In the genomic region with DNA sequence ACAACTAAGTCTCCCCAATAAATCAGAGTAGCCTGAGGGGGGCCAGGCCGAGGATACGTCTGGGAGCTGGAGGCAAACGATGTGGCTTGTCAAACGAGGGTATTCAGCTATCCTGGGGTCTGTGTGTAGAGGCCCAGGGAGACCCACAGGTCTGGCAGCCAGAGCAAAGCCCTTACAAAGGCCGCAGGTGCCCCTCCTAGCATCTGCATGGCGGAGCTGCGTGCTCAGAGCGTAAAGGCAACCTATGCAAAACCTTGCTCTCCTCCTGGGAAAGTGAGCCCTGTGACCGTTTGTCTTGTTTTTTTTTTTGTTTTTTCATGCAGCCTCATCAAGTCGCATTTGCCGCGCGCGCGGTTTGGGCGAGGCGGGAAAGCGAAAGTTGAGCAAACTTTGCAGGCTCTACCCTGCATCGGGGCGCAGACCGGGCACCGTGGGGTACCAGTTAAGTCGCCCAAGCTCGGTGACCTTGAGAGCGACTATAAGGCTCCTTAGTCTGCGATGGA, we compare ENCODE assay signal across 8 mouse cellular contexts. TPM values are rescaled to one million over a fixed set of nuclear protein-coding genes. Genes with fewer than 3 reads are reported as not detected.
DNase-seq lines count a peak whose midpoint lies in the region; ATAC-seq and TF ChIP-seq lines count a peak whose summit lies in the region.

No protein-coding gene starts in this region.

- H3K4me3 ChIP-seq in layer of hippocampus, adult 2 months = peak overlapping the region; percentile 95
- H3K4me3 ChIP-seq in limb, embryonic 13.5 days = peak overlapping the region; percentile 72
- peak overlapping the region; percentile 66 for H3K4me3 ChIP-seq in neural tube, embryonic 12.5 days

- under 1% methylated on average over 26 of the region's 26 CpGs for WGBS in limb, embryonic 13.5 days
- WGBS in neural tube, embryonic 12.5 days = under 1% methylated on average over 26 of the region's 26 CpGs

- peak overlapping the region; percentile 96 for H3K9ac ChIP-seq in limb, embryonic 13.5 days
- peak overlapping the region; percentile 97 for H3K9ac ChIP-seq in neural tube, embryonic 12.5 days

- no peak for DNase-seq in layer of hippocampus, adult 2 months (ENCODE audit: low spot score in 2 of 2)
- DNase-seq in layer of hippocampus, postnatal 14 days (ENCODE audit: low spot score in 2 of 2) = no peak
- peak; percentile 58 for DNase-seq in adipocyte (ENCODE audit: low spot score)
- DNase-seq in B cell, adult 2 months = no peak
- no peak for DNase-seq in frontal cortex, postnatal 36 days (ENCODE audit: low spot score in 2 of 2)

- peak; percentile 12 for ATAC-seq in granulocyte monocyte progenitor cell, adult 5-6 weeks (replicated peaks; ENCODE audit: poor library complexity, severe bottlenecking)
- no peak for ATAC-seq in limb, embryonic 13.5 days (ENCODE audit: low FRiP score, low read depth)
- no peak; the same call in 1 of the 2 replicates for ATAC-seq in neural tube, embryonic 12.5 days (ENCODE audit: low FRiP score, low read depth)

- H3K27ac ChIP-seq in layer of hippocampus, adult 2 months = peak overlapping the region; percentile 98
- peak overlapping the region; percentile 99 for H3K27ac ChIP-seq in limb, embryonic 13.5 days
- peak overlapping the region; percentile 88 for H3K27ac ChIP-seq in neural tube, embryonic 12.5 days

- TF ChIP-seq CTCF in layer of hippocampus, adult 2 months (conservative IDR thresholded peaks at IDR 0.05) = no peak

- peaks cover 26% of the 10 kb centered on the region for H3K4me1 ChIP-seq in limb, embryonic 13.5 days
- peaks cover 26% of the 10 kb centered on the region for H3K4me1 ChIP-seq in neural tube, embryonic 12.5 days

- H3K27me3 ChIP-seq in limb, embryonic 13.5 days = no peaks in the 10 kb centered on the region
- H3K27me3 ChIP-seq in neural tube, embryonic 12.5 days (replicated peaks) = no peaks in the 10 kb centered on the region

- no peaks in the 10 kb centered on the region for H3K9me3 ChIP-seq in limb, embryonic 13.5 days
- no peaks in the 10 kb centered on the region for H3K9me3 ChIP-seq in neural tube, embryonic 12.5 days

- H3K4me2 ChIP-seq in limb, embryonic 13.5 days (replicated peaks) = peak overlapping the region; percentile 75
- peak overlapping the region; percentile 67 for H3K4me2 ChIP-seq in neural tube, embryonic 12.5 days (replicated peaks)

- peaks cover 10% of the 10 kb centered on the region for H3K36me3 ChIP-seq in limb, embryonic 13.5 days
- H3K36me3 ChIP-seq in neural tube, embryonic 12.5 days = peaks cover 9% of the 10 kb centered on the region

RNA-seq across cellular contexts. Expression of a gene that starts 0.6 kb away (rescaled TPM):
- total RNA-seq in layer of hippocampus, adult 2 months (2021) = 100 to 1,000 TPM; 125 to 130 TPM
- 100 to 1,000 TPM; 127 to 160 TPM for total RNA-seq in layer of hippocampus, postnatal 14 days (2021)
- total RNA-seq in granulocyte monocyte progenitor cell, adult 5-6 weeks (2014; fragmentation: Nextera tagmentation) = 474 and 486 TPM in 2 replicates
- total RNA-seq in granulocyte monocyte progenitor cell, adult 5-6 weeks (2017) = 734 and 859 TPM in 2 replicates
- polyA plus RNA-seq in limb, embryonic 13.5 days (2015; fragmentation: Nextera tagmentation; extraction: Ambion mirVana) = 694 and 714 TPM in 2 replicates
- 642 and 679 TPM in 2 replicates for polyA plus RNA-seq in neural tube, embryonic 12.5 days (2016; fragmentation: Nextera tagmentation; extraction: Ambion mirVana)

RNA-seq across cellular contexts. Expression of a gene that starts 24.0 kb away (rescaled TPM):
- 10 to 100 TPM; 50.4 to 65.6 TPM for total RNA-seq in layer of hippocampus, adult 2 months (2021)
- 10 to 100 TPM; 57.0 to 61.1 TPM for total RNA-seq in layer of hippocampus, postnatal 14 days (2021)
- total RNA-seq in granulocyte monocyte progenitor cell, adult 5-6 weeks (2014; fragmentation: Nextera tagmentation) = 99.0 and 116 TPM in 2 replicates
- total RNA-seq in granulocyte monocyte progenitor cell, adult 5-6 weeks (2017) = 51.6 and 58.2 TPM in 2 replicates
- polyA plus RNA-seq in limb, embryonic 13.5 days (2015; fragmentation: Nextera tagmentation; extraction: Ambion mirVana) = 119 and 120 TPM in 2 replicates
- polyA plus RNA-seq in neural tube, embryonic 12.5 days (2016; fragmentation: Nextera tagmentation; extraction: Ambion mirVana) = 148 and 157 TPM in 2 replicates

RNA-seq across cellular contexts. Expression of a gene that starts 59.0 kb away (rescaled TPM):
- 10 to 100 TPM in 1 of 2 experiments, 1 to 10 TPM in 1; 8.2 to 14.5 TPM for total RNA-seq in layer of hippocampus, adult 2 months (2021)
- total RNA-seq in layer of hippocampus, postnatal 14 days (2021) = 10 to 100 TPM; 24.9 to 26.0 TPM
- total RNA-seq in granulocyte monocyte progenitor cell, adult 5-6 weeks (2014; fragmentation: Nextera tagmentation) = 8.2 and 9.8 TPM in 2 replicates
- 1.3 and 3.2 TPM in 2 replicates for total RNA-seq in granulocyte monocyte progenitor cell, adult 5-6 weeks (2017)
- polyA plus RNA-seq in limb, embryonic 13.5 days (2015; fragmentation: Nextera tagmentation; extraction: Ambion mirVana) = 91.0 and 92.1 TPM in 2 replicates
- 34.8 and 41.6 TPM in 2 replicates for polyA plus RNA-seq in neural tube, embryonic 12.5 days (2016; fragmentation: Nextera tagmentation; extraction: Ambion mirVana)
